Mouse (Mus musculus) liver, adult 2 months (tissue): Measurements from ENCODE around the gene Cntnap1.

Experiments
- CTCF ChIP-seq: fragments of 200-500 bp; IDR thresholded peaks from 2 replicates; pipeline ENCODE4 v1.5.1; 2011; ENCODE audit warnings: low read depth, low read length, control low read depth
- POLR2A ChIP-seq: fragments of 200-500 bp; IDR thresholded peaks from 2 replicates; pipeline ENCODE4 v1.6.1; 2011; ENCODE audit warnings: low read length, control low read depth; ENCODE audit not compliant: insufficient read depth; ENCODE audit errors: extremely low read depth

DNA sequence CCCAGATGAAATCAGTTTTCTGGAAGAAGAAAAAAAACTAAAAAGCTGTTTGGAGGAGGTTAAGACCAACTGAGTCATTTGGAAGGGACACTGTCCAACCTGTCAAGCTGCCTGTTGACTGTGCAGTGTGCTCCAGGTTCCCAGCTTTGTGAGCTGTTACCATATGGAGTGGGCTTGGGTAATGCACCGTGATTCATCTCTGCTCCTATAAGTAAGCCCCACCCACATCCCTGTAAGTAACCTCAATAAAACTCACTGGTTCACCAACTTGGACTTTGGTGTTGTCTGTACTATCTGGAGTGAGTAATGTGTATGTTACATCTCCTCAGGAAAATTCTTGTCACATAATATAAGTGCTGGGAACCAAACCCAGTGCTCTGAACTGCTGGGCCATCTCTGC, 17.5 kb upstream of the Cntnap1 start:
- TF ChIP-seq CTCF, result no peak
- no peak for TF ChIP-seq POLR2A
